Mouse (Mus musculus) frontal cortex, adult 2 months (tissue): ENCODE measurements around the gene 1700086D15Rik. TPM values are rescaled to one million over a fixed set of nuclear protein-coding genes. Genes with fewer than 3 reads are reported as not detected.
A peak's percentile ranks its signal among the peaks of the same experiment; 100 is the strongest.

Experiments used
- DNase-seq, 2 experiments: peaks; one replicate each; pipeline ENCODE4 v3.0.0; 2022; ENCODE audit warnings: low spot score in 1 of 2; ENCODE audit errors: extremely low spot score in 1 of 2
- polyA plus RNA-seq: library from polyadenylated mRNA; depleted of rRNA; stranded (reverse); fragments of >200 nt; gene quantifications from 2 replicates; pipeline ENCODE4 v1.2.3, GENCODE M21; 2012; rRNA removed

Gene 1700086D15Rik
- polyA plus RNA-seq = 0.15 and 0.88 TPM in 2 replicates

DNA sequence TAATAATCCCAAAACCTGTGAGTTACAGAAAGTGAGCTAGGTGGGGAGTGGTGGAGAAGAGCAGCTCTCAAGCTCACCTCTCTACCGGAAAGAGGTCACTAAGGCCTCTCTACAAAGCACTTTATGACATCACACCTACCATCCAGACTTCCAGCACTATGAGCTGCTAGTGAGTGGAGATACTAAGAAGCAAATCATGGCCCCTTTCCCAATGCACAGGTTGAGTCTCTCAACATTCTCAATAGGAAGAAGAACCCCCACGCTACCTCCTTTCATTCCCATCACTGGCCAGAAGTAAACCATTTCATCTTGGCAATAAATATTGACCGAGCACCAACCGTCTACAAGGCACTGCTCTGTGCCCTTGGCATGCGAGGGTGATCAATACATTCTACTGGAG lies at the start of gene 1700086D15Rik:
Gene 1700086D15Rik (minus strand): TSS at position 101 of the 400 bp plus-strand sequence.
- no peak for DNase-seq

DNA sequence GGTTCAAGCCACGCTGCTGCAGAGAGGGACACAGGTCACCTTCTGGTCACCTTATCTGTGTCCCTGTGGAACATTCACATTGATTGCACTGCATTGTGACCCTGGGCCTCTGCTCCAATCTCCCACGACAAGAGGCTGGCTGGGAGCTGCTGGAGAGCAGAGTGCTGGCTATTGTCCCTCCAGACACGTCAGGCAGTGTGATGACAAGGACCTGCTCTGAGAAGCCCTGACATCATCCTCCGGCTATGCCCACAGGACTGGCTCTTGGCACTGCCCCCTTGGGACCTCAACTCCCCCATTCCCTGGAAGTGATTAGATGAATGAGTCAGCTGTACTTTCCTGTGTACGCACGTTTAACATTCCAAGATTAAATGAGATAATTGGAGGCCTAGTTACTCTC lies 49.8 kb upstream of the 1700086D15Rik start:
- DNase-seq = no peak

GRCm38 (mm10) chr11:65205306-65205705 lies 45.6 kb upstream of the 1700086D15Rik start:
- DNase-seq = no peak

- no peak for DNase-seq
Observed at GRCm38 (mm10) chr11:65204651-65205050, 45.0 kb upstream of the 1700086D15Rik start.

- DNase-seq = peak in 1 of 2 experiments; percentile 12
Observed at GRCm38 (mm10) chr11:65203020-65203419, 43.3 kb upstream of the 1700086D15Rik start.

DNA sequence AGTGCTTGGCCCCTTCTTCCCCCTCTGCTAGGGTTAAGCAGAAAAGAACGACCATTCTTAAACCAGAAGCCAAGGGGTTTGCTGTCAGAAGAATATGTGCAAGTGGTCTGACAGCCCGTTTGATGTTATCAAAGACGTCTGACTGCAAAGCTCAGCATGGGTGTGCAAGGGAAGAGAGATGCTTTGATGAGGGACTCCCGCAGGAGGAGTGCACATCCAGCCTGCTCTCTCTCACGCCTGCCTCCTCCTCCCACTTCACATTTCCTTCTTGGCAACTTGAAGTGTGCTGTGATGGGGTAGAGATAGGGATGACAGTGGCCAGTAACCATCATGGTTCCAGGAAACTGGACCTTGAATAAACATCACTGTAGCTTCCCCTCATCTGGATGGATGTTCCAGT lies 42.5 kb upstream of the 1700086D15Rik start:
- peak in 1 of 2 experiments; percentile 6 for DNase-seq

DNA sequence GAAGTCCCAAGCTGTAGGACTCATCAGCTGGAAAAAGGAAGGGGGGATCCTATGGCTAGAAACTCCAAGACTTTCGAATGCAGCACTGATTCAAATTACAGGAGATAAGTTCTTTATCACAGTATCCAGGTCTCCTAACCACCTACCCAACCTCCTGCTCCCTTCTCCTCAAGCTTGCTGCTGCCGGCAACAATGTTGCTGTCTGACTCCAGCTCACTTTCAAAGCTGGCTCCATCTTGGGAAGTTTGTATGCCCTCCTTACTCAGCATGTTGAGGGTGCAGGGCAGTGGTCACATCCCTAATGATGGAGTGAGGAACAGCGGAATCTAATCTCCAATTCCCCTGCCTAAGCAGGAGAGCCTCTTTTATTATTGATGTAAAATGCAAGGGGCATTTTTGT lies 38.3 kb upstream of the 1700086D15Rik start:
- DNase-seq = no peak

GRCm38 (mm10) chr11:65197280-65197679 lies 37.6 kb upstream of the 1700086D15Rik start:
- DNase-seq = peak; percentile 45 to 94

DNA sequence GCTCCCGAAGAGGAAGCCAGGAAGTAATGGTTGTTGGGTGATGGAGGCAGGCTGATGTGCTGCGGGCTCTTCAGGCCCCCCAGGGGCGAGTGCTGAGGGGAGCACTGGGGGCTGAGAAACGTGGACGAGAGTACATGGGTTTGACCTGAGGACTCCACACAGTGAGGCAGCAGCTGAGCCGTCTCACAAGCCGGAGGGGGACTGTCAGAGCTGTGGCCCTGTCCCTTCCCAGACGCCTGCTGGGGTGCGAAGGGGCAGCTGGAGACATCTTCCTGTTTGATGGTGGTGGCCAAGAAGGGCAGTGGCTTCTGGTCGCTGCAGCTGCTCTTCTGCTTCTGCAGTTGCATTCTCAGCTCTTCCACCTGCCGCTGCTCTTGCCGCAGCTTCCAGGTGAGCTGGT lies 27.3 kb upstream of the 1700086D15Rik start:
- no peak for DNase-seq

DNA sequence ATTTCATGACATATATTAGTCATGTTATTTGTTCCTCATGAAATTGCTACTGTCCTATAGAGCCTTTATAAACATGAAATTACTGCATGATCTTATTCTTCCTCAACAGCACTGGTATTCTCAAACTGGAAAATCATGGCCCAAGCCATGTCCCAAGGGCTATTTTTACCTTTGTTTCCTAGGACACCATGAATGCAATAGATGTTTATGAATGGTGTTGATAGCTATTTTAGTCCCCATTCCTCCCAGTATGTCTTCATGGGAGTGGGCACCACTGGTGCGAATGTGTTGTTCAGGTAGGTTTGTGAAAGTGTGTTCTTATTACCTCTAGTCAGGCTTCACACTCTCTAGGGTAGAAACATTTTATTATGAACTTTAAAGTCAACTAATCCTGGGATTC lies 25.4 kb upstream of the 1700086D15Rik start:
- no peak for DNase-seq

- no peak for DNase-seq
Observed at GRCm38 (mm10) chr11:65170121-65170750, 10.5 kb upstream of the 1700086D15Rik start.

DNA sequence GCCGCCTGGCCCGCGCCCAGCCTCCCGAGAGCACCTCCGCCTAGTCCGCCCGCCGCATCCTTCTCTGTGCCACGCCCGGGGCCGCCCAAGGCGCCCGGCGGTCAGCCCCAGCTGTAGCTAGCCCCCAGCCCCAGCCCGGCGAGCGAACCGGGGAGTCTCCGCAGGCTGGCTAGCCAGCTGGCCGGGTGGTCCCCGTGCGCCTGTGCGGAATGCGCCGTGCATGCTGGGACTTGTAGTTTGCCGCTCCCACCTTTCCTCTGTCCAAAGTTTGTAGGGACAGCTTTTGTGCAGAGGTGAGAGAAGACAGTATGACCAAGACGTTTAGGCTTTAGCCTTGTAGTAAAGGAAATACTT lies 3.1 kb upstream of the 1700086D15Rik start, which contains the start of gene Arhgap44:
Gene Arhgap44 (minus strand): TSS at position 195 of the 354 bp plus-strand sequence.
- DNase-seq = peak; percentile 41 to 80

GRCm38 (mm10) chr11:65161881-65162766 lies 2.4 kb upstream of the 1700086D15Rik start:
- peak in 1 of 2 experiments; percentile 50 for DNase-seq

DNA sequence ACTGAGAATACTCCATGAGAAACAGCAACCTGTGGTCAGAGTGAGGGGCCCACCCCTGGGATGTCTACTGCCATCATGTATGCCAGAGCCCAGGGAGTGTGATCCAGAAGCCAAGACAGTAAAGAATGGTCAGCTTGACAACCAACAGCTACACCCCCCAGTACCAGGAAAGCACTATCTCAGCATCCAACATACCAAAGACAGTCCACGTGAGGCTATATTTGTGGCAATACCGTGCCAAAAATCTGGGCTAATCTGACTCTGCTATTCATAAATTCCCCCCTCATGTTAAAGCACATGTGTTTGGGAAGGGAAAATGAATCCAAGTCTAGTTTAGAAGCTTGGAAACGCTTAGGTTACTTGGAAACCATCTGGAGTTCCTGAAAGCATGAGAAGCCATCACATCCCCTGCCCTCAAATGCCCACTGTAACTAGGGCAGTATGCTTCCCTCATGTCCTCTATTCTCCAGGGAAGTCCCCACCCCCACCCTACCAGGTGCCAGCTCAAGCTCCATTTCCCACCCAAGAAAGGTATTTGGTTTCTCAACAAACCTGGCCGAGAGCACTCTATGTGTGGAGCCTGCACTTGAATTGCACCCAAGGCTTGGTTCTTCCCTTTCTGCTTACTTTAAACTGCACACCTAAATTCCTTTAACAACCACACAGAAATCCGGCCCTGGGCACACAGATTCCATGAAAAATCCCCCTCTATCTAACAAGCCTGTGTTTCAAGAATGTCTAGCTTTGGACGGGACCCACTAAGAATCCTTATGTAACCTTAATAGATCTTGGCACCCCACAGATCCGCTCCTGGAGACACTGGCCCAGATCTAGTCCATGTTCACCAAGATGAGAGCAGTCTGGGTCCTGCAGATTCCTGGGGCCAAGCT lies 1.5 kb upstream of the 1700086D15Rik start:
- DNase-seq = peak in 1 of 2 experiments; percentile 27

GRCm38 (mm10) chr11:65158658-65158990 lies 1.1 kb downstream of the 1700086D15Rik start:
- no peak for DNase-seq

DNA sequence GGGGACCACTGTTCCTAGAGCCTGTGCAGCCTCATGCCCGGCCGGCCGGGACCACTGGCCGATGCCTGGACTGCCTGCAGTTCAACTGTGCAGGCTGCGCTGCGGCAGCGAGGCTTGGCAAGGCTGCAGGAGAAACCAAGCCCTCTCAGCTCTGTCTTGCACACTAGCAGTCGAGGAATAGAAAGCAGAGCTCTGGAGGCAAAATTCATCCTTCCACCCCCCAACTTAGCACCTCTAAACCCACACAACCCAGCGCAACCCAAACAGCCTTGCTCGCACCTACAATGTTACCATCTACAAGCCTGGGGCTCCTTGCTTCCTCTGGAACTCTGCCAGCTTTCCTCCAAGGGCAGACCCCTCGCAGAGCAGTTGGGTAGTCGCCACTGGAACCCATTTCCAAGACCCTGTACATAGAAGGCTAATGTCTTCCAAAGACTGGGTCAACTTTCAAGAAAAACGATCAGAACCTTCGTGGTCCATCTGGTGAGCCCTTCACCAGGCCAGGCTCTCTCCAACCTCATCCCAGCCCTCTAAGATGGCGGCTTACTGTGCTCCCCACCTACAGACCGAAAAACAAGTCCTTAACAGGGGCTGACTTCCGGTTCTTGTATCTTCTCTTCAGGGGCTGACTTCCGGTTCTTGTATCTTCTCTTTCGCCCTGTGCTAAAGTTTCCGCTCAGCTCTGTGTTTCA lies 1.6 kb downstream of the 1700086D15Rik start:
- peak; percentile 20 to 69 for DNase-seq

DNA sequence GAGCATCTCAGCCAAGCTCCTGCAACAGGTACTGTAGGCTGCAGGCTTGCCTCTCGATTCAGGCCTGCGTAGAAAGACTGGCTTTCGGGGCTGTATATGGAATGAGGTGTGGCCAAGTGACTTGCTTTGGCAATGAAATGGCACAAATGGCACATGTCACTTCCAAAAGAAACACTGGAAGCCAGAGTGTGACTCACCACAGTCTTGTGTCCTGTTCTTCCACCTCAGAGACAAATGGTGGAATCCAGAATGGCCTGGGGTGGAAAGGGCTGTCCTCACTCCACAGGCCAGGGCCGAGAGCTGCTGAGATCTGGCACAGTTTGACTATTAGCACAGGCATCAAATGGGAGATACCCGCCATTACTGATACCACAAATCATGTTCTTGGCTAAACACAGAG lies 6.7 kb downstream of the 1700086D15Rik start:
- DNase-seq = no peak

DNA sequence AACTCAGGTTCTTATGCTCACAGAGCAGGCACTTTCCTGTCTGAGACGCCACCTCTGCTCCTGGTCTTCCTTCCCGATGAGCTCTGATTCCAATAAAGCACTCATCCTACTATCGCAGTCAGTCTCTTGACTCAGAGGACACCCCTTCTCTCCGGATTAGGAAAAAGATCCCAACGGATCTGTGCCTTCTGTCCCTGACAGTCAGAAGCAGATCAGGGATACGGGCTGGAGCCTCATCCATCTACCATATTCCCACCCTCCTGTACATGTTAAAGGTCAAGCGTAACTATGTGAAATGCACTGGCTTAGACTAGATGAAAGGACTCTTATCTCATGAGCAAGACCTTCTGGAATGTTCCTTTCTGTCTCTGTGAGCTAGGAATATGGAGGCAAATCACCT lies 11.2 kb downstream of the 1700086D15Rik start:
- DNase-seq = no peak

GRCm38 (mm10) chr11:65142838-65143417 lies 16.8 kb downstream of the 1700086D15Rik start:
- DNase-seq = no peak

DNA sequence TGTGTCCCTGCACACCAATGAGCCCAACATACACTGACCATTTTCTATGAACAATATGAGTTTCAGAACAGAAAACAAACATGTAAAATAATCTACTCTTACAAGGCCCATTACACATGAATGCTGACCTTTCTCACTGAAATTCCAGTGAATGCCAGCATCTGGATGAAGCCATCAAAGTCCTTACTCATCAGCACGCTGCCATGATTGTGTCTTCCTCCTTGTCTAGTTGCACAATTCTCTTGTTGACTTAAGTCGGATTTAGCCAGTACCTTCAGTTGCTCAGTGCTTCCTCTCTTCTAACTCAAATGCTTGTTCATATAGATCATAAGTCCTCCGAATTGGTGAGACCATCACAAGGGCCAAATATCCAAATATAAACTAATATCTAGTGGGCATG lies 20.7 kb downstream of the 1700086D15Rik start:
- DNase-seq = no peak
